Mouse (Mus musculus): ENCODE results near the gene Med27.

Med27 gene

GRCm38 (mm10) chr2:29437861-29438529 lies 91.4 kb downstream of the Med27 start:
- no peak for DNase-seq

GRCm38 (mm10) chr2:29438530-29438862 lies 91.9 kb downstream of the Med27 start:
- no peak for DNase-seq

GRCm38 (mm10) chr2:29438986-29439385 lies 92.4 kb downstream of the Med27 start:
- no peak for DNase-seq

- no peak for DNase-seq
Measured at GRCm38 (mm10) chr2:29439396-29439795, 92.8 kb downstream of the Med27 start.

- no peak for DNase-seq
Measured at GRCm38 (mm10) chr2:29439857-29440502, 93.4 kb downstream of the Med27 start.

GRCm38 (mm10) chr2:29442275-29442674 lies 95.7 kb downstream of the Med27 start:
- DNase-seq, result no peak

GRCm38 (mm10) chr2:29443626-29444217 lies 97.1 kb downstream of the Med27 start:
- DNase-seq, result no peak

GRCm38 (mm10) chr2:29448476-29449002 lies 101.9 kb downstream of the Med27 start:
- no peak for DNase-seq

- no peak for DNase-seq
Measured at GRCm38 (mm10) chr2:29451368-29451999, 104.9 kb downstream of the Med27 start.

GRCm38 (mm10) chr2:29453376-29453775 lies 106.8 kb downstream of the Med27 start:
- no peak for DNase-seq

- DNase-seq, result no peak
Measured at GRCm38 (mm10) chr2:29456631-29457320, 110.2 kb downstream of the Med27 start.

GRCm38 (mm10) chr2:29457677-29458076 lies 111.1 kb downstream of the Med27 start:
- no peak for DNase-seq

GRCm38 (mm10) chr2:29458346-29458950 lies 111.8 kb downstream of the Med27 start:
- DNase-seq, result no peak

- DNase-seq, result no peak
Measured at GRCm38 (mm10) chr2:29459648-29460047, 113.0 kb downstream of the Med27 start.

- DNase-seq, result no peak
Measured at GRCm38 (mm10) chr2:29461841-29462240, 115.2 kb downstream of the Med27 start.

- DNase-seq, result no peak
Measured at GRCm38 (mm10) chr2:29463039-29463585, 116.5 kb downstream of the Med27 start.

GRCm38 (mm10) chr2:29464851-29465648 lies 118.4 kb downstream of the Med27 start:
- DNase-seq, result peak in 1 of 2 experiments; percentile 40

- DNase-seq, result no peak
Measured at GRCm38 (mm10) chr2:29465649-29466137, 119.1 kb downstream of the Med27 start.

GRCm38 (mm10) chr2:29466396-29466795 lies 119.8 kb downstream of the Med27 start:
- DNase-seq, result no peak

- DNase-seq, result peak; percentile 58 to 62
Measured at GRCm38 (mm10) chr2:29468517-29468936, 121.9 kb downstream of the Med27 start.

GRCm38 (mm10) chr2:29472952-29473437 lies 126.4 kb downstream of the Med27 start:
- no peak for DNase-seq
